Mouse (Mus musculus): ENCODE data around the gene Vps4b.

DNA sequence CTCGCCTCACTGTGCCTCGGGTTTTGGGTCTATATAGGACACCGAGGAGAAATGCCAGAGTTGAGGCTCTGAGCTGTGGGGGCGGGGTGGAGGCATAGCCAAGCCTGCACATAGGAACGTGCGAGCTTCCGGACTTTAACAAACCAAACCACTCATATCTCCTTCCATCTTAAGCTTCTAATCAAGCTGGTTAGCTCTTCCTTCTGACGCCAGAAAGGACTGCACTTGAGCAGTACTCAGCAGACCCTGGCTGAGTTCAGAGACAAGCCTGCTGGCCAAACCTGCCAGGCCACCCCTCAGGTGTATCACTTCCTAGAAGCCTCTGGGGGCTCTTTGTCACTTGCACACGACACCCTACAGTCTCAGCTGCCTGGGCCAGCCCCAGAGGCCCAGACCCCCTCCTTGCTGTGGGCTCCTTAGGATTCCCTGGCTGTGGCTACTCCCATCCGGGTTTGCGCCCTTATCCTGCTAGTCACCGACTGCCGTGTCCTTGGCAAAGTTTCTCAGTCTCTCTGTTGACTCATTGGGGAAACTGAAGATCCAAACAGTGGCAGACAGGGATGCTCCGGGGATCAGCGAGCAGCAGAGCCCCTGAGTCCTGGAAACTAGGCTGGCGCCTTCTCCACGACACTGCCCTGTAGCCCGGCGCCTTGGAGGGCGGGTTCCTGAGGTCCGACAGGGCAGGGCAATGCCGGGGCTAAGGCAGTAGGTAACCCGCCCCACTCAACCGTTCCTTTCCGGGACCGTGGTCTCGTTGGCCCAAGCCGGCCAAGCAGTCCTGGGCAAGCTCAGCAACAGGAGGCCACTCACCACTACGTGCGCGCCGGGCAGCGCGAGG lies 37.6 kb downstream of the Vps4b start:
- TF ChIP-seq CTCF (IDR thresholded peaks at IDR 0.05) (no peak), EP300 (IDR thresholded peaks at IDR 0.05; ENCODE audit: insufficient read depth, low read depth, low read length) (no peak), POLR2A (IDR thresholded peaks at IDR 0.05; ENCODE audit: insufficient read depth, low read depth, low read length) (no peak)

Data from heart, adult 2 months (tissue).